Mouse (Mus musculus) thymus, adult 2 months (tissue): ENCODE results near the gene Vmp1.

Experiments
- CTCF ChIP-seq: fragments of 200-500 bp; IDR thresholded peaks from 2 replicates; pipeline ENCODE4 v1.5.1; 2012; ENCODE audit warnings: mild to moderate bottlenecking, control low read depth, low read length, moderate library complexity, borderline replicate concordance; ENCODE audit not compliant: control insufficient read depth, poor library complexity, insufficient read depth; ENCODE audit errors: extremely low read depth
- POLR2A ChIP-seq: fragments of 200-500 bp; IDR thresholded peaks from 2 replicates; pipeline ENCODE4 v1.6.1; 2012; ENCODE audit warnings: mild to moderate bottlenecking, low read length, control low read depth, moderate library complexity; ENCODE audit not compliant: control insufficient read depth, poor library complexity, insufficient read depth; ENCODE audit errors: extremely low read depth

- TF ChIP-seq CTCF (no peak), POLR2A (no peak)
Observed at GRCm38 (mm10) chr11:86667553-86667952, 16.1 kb downstream of the Vmp1 start.
